Mouse (Mus musculus) midbrain, embryonic 12.5 days (tissue): Measurements from ENCODE around the gene Hist1h1c. TPM values are rescaled to one million over a fixed set of nuclear protein-coding genes. Genes with fewer than 3 reads are reported as not detected.
A peak's percentile ranks its signal among the peaks of the same experiment; 100 is the strongest.

ENCODE experiments used
- ATAC-seq: fragments of 200-750 bp; cut with Nextera tagmentation; 2 replicates; pipeline ENCODE4 v1.8.0; 2017; ENCODE audit warnings: low read depth, moderate TSS enrichment, moderate library complexity; ENCODE audit not compliant: low FRiP score
- H3K27ac ChIP-seq: fragments of 300-500 bp; sonication (generic); replicated peaks from 2 replicates; pipeline ENCODE4 v1.5.1; 2016; ENCODE audit warnings: mild to moderate bottlenecking
- H3K27me3 ChIP-seq: fragments of 300-500 bp; sonication (generic); 2 replicates; pipeline ENCODE4 v1.6.1; 2016; ENCODE audit warnings: mild to moderate bottlenecking
- H3K36me3 ChIP-seq: fragments of 300-500 bp; sonication (generic); 2 replicates; pipeline ENCODE4 v1.6.1; 2016
- H3K4me1 ChIP-seq: fragments of 300-500 bp; sonication (generic); 2 replicates; pipeline ENCODE4 v1.6.1; 2016
- H3K4me2 ChIP-seq: fragments of 300-500 bp; sonication (generic); replicated peaks from 2 replicates; pipeline ENCODE4 v1.6.1; 2016; ENCODE audit warnings: mild to moderate bottlenecking, moderate library complexity
- H3K4me3 ChIP-seq: fragments of 300-500 bp; sonication (generic); 2 replicates; pipeline ENCODE4 v1.5.1; 2016; ENCODE audit warnings: mild to moderate bottlenecking
- H3K9ac ChIP-seq: fragments of 300-500 bp; sonication (generic); replicated peaks from 2 replicates; pipeline ENCODE4 v1.6.1; 2016; ENCODE audit warnings: mild to moderate bottlenecking, moderate library complexity
- H3K9me3 ChIP-seq: fragments of 300-500 bp; sonication (generic); 2 replicates; pipeline ENCODE4 v1.6.1; 2016; ENCODE audit warnings: mild to moderate bottlenecking
- WGBS: fragments of 180-500 bp; shearing (Covaris S2); methylation state at CpG from one replicate; pipeline ENCODE4 v1.1.7; 2016; 5-methylcytosine and 5-hydroxymethylcytosine counted together
- polyA plus RNA-seq: library from polyadenylated mRNA; unstranded; fragments of >200 nt; fragmentation: Nextera tagmentation; extraction: Ambion mirVana; gene quantifications from 2 replicates; pipeline ENCODE4 v1.2.1, GENCODE M21; 2016

Gene Hist1h1c
- 13.6 and 14.0 TPM in 2 replicates for polyA plus RNA-seq

DNA sequence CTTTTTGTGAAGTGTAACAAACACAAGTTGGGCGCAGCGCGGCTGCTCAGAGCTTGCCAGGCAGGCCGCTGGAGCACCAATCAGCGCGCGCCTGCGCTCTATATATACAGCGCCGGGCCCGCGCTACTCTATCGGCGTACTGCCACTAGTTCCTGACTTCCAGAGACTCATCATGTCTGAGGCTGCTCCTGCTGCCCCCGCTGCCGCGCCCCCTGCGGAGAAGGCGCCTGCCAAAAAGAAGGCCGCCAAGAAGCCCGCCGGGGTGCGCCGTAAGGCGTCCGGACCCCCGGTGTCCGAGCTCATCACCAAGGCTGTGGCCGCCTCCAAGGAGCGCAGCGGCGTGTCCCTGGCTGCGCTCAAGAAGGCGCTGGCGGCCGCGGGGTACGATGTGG lies at the start of gene Hist1h1c:
Gene Hist1h1c (plus strand): TSS at position 132 of the 392 bp plus-strand sequence.
- H3K9me3 ChIP-seq = no peaks in the 10 kb centered on the region
- under 1% methylated on average over 37 of the region's 38 CpGs for WGBS
- peak within 1 kb of the TSS; percentile 69 for H3K9ac ChIP-seq
- peak within 1 kb of the TSS; percentile 55 for H3K4me3 ChIP-seq
- H3K27ac ChIP-seq = peak within 1 kb of the TSS; percentile 95
- ATAC-seq = peak; percentile 96
- no peaks in the 10 kb centered on the region for H3K27me3 ChIP-seq
- no peaks in the 10 kb centered on the region for H3K36me3 ChIP-seq
- H3K4me1 ChIP-seq = peaks cover 24% of the 10 kb centered on the region
- H3K4me2 ChIP-seq = peak within 1 kb of the TSS; percentile 95

DNA sequence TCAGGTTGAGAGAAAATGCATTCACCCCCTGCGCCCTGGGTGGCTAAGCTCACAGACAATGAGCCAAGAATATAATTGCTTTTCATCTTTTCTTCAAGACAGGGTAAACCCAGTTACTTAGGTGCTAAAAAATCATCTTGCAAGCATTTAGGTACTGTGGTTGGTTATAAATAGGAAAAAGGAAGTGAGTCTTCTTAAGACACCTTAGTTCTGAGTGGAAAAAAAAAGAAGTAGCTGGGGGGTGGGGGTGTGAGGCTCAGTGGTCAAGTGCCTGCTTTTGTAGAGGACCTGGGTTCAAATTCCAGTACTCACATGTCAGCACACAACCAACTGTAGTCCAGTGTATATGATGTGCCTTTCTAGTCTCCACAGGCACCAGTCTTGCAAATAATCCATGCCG lies 49.7 kb upstream of the Hist1h1c start:
- 91% methylated on average over 2 of the region's 2 CpGs for WGBS
- ATAC-seq = no peak
- H3K4me2 ChIP-seq = no peak overlapping the region
- H3K27me3 ChIP-seq = no peaks in the 10 kb centered on the region
- H3K36me3 ChIP-seq = no peaks in the 10 kb centered on the region
- no peaks in the 10 kb centered on the region for H3K9me3 ChIP-seq
- H3K4me1 ChIP-seq = peaks cover 13% of the 10 kb centered on the region
- H3K9ac ChIP-seq = no peak overlapping the region
- no peak overlapping the region for H3K4me3 ChIP-seq
- no peak overlapping the region for H3K27ac ChIP-seq

DNA sequence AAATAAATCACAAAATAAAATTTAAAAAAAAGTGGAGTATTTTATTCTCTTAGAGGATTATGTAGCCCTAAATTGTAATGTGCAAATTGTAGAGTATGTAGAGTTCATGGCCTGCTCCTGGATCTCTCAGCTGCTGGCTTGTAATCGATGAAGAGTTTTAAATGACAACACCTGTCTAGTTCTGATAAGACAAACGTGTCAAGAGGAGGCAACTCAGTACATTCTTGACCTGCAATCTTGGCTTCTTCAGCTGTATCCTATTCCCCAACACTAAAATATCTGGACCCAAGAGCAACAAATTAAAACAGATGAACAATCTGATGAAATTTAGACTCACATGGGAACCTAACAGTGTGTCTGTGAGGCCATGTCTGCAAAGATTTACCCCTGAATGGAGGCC lies 49.1 kb upstream of the Hist1h1c start:
- Histone ChIP-seq H3K9me3 (no peaks in the 10 kb centered on the region), H3K27ac (no peak overlapping the region), H3K36me3 (no peaks in the 10 kb centered on the region), H3K27me3 (no peaks in the 10 kb centered on the region), H3K9ac (no peak overlapping the region), H3K4me1 (peaks cover 13% of the 10 kb centered on the region), H3K4me2 (no peak overlapping the region), H3K4me3 (no peak overlapping the region)
- WGBS = 89% methylated on average over 2 of the region's 2 CpGs
- ATAC-seq = no peak

DNA sequence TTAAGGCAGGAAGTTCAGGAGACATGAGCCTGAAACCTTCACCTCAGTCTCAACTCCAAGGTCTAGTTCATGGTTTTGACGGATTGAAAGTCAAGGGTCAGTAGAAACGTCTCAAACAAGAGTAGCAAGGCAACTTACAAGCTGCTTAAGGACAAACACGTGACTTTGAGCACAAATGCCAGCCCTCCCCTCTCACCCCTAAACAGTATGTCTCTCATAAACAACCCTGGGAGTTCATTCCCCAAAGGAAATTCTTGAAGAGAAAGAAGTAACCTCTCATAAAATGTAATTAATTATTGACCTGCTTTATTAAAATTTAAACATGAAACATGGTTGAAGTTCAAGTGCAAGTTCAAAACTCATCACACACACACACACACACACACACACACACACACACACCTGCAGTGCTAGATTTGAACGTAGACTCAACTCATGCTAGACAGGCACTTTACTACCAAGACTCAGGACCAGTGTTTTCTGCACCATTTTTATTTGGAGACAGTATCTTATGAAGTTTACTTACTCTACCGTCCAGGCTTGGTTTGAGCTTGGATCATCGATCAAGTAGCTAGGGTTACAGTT lies 44.7 kb upstream of the Hist1h1c start:
- Histone ChIP-seq H3K4me3 (no peak overlapping the region), H3K27ac (no peak overlapping the region), H3K36me3 (no peaks in the 10 kb centered on the region), H3K9ac (no peak overlapping the region), H3K4me1 (0 out of 2 replicates have a peak, but pooled peaks cover 5% of the 10 kb centered on the region), H3K27me3 (no peaks in the 10 kb centered on the region), H3K4me2 (no peak overlapping the region), H3K9me3 (no peaks in the 10 kb centered on the region)
- no peak for ATAC-seq
- WGBS = 88% methylated on average over 6 of the region's 6 CpGs

DNA sequence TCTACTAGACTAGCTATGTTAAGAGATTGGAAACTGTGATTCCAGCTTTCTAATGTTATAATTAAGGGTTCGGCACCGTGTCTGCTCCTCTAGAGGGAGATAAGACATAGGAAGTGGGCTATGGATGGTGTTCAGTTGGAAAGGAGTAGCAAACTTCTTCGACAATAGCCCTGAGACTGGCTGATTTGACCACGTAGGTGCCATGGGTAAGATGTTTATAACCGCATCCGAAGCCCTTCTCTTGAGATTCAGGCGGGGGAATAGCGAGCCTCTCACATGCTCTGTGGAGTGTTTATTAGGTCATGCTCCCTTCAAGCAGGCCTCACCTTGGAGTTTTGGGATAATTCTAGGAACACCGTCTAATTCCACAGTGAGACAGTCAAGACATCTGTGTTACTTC lies 43.7 kb upstream of the Hist1h1c start:
- H3K36me3 ChIP-seq = no peaks in the 10 kb centered on the region
- H3K4me3 ChIP-seq = no peak overlapping the region
- H3K9ac ChIP-seq = no peak overlapping the region
- whole genome bisulfite sequencing = 93% methylated on average over 9 of the region's 9 CpGs
- H3K27ac ChIP-seq = no peak overlapping the region
- no peaks in the 10 kb centered on the region for H3K9me3 ChIP-seq
- no peak overlapping the region for H3K4me2 ChIP-seq
- H3K4me1 ChIP-seq = 0 out of 2 replicates have a peak, but pooled peaks cover 5% of the 10 kb centered on the region
- no peak for ATAC-seq
- H3K27me3 ChIP-seq = no peaks in the 10 kb centered on the region

DNA sequence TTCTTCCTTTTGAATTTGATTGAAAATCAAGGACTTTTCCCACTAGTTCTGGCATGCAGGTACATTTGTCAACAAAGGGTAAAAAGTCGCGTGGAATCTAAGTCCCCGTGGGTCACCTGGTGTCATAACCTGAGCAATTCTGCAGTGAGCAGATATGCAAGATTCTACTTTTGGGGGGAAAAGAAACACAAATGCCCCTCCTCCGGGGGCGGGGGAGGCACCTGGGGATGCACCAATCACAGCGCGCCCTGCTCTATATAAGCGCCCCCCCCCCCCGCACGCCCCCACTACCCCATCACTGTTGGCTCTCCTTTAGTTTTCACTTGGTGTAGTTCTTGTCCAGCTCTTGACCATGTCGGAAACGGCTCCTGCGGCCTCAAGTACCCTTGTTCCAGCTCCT lies 43.1 kb upstream of the Hist1h1c start, which contains the start of gene Hist1h1t:
Gene Hist1h1t (plus strand): TSS at position 301 of the 400 bp plus-strand sequence.
- H3K4me3 ChIP-seq = no peak within 1 kb of the TSS
- no peaks in the 10 kb centered on the region for H3K27me3 ChIP-seq
- 0 out of 2 replicates have a peak, but pooled peaks cover 5% of the 10 kb centered on the region for H3K4me1 ChIP-seq
- no peak for ATAC-seq
- H3K9ac ChIP-seq = no peak within 1 kb of the TSS
- no peak within 1 kb of the TSS for H3K4me2 ChIP-seq
- H3K9me3 ChIP-seq = no peaks in the 10 kb centered on the region
- no peaks in the 10 kb centered on the region for H3K36me3 ChIP-seq
- 45% methylated on average over 10 of the region's 13 CpGs for whole genome bisulfite sequencing
- no peak within 1 kb of the TSS for H3K27ac ChIP-seq

DNA sequence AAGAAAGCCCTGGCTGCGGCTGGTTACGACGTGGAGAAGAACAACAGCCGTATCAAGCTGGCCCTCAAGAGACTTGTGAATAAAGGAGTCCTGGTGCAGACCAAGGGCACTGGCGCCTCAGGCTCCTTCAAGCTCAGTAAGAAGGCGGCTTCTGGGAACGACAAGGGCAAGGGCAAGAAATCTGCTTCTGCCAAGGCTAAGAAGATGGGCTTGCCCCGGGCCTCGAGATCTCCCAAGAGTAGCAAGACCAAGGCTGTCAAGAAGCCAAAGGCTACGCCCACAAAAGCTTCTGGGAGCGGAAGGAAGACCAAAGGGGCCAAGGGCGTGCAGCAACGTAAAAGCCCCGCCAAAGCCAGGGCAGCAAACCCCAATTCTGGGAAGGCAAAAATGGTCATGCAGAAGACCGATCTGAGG lies 42.5 kb upstream of the Hist1h1c start:
- Histone ChIP-seq H3K9me3 (no peaks in the 10 kb centered on the region), H3K4me2 (no peak overlapping the region), H3K9ac (no peak overlapping the region), H3K27me3 (no peaks in the 10 kb centered on the region), H3K4me3 (no peak overlapping the region), H3K36me3 (no peaks in the 10 kb centered on the region), H3K4me1 (0 out of 2 replicates have a peak, but pooled peaks cover 5% of the 10 kb centered on the region), H3K27ac (no peak overlapping the region)
- 63% methylated on average over 15 of the region's 15 CpGs for WGBS
- no peak for ATAC-seq

DNA sequence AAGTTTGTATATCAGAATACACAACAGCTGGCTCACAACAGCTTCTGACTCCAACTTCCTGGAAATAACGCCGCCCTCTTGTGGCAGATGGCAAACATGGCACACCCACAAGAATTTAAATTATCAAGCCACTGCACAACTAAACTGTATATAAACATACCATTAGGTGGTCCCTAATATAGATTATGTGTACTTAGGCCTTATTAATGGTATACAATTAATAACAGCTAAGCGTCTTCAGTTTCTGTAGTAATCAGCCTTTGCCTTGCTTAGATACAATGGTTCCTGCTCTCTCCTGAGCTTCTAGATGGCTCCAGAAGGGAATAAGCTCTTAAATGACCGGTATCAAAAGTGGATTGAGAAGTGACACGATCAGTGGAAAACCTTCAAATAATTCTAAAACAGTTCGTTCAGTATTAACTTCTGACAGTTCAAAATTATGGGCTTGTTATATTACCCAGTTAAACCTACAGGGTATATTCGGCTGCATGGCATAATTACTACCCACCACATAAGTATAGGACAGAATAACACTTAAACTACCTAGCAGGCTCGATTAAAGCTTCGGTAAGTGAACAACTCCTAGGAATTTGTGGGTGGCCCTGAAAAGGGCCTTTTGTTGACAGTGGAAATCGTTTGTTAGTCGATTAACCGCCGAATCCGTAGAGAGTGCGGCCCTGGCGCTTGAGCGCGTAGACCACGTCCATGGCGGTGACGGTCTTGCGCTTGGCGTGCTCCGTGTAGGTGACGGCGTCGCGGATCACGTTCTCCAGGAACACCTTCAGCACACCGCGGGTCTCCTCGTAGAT lies 40.9 kb upstream of the Hist1h1c start:
- no peaks in the 10 kb centered on the region for H3K36me3 ChIP-seq
- 0 out of 2 replicates have a peak, but pooled peaks cover 5% of the 10 kb centered on the region for H3K4me1 ChIP-seq
- H3K9ac ChIP-seq = peak overlapping the region; percentile 65
- no peaks in the 10 kb centered on the region for H3K27me3 ChIP-seq
- H3K9me3 ChIP-seq = no peaks in the 10 kb centered on the region
- peak; percentile 53 for ATAC-seq
- WGBS = under 1% methylated on average over 27 of the region's 32 CpGs
- peak overlapping the region; percentile 77 for H3K4me2 ChIP-seq
- peak overlapping the region; percentile 92 for H3K27ac ChIP-seq
- H3K4me3 ChIP-seq = peak overlapping the region; percentile 47

DNA sequence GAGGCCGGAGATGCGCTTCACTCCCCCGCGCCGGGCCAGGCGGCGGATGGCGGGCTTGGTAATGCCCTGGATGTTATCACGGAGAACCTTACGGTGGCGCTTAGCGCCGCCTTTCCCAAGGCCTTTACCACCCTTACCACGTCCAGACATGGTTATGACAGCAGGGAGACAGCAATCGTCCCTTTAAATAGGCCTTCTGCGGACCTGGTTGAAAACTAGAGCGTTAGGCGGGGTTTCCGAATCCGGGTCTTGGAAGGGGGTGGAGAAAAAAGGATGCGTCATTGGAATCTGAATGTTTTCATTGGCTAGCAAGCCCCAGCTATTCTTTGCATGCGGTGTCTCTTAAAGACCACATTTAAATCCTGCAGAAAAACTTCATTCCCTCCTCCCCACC lies 40.3 kb upstream of the Hist1h1c start, which contains the start of gene Hist1h4c:
Gene Hist1h4c (minus strand): TSS at position 155 of the 394 bp plus-strand sequence.
- Histone ChIP-seq H3K27me3 (no peaks in the 10 kb centered on the region), H3K4me1 (0 out of 2 replicates have a peak, but pooled peaks cover 5% of the 10 kb centered on the region), H3K4me2 (peak within 1 kb of the TSS; percentile 77), H3K9ac (peak within 1 kb of the TSS; percentile 65), H3K27ac (peak within 1 kb of the TSS; percentile 92), H3K9me3 (no peaks in the 10 kb centered on the region), H3K4me3 (peak within 1 kb of the TSS; percentile 47), H3K36me3 (no peaks in the 10 kb centered on the region)
- ATAC-seq = peak; percentile 95
- 0% methylated on average over 18 of the region's 22 CpGs for WGBS

DNA sequence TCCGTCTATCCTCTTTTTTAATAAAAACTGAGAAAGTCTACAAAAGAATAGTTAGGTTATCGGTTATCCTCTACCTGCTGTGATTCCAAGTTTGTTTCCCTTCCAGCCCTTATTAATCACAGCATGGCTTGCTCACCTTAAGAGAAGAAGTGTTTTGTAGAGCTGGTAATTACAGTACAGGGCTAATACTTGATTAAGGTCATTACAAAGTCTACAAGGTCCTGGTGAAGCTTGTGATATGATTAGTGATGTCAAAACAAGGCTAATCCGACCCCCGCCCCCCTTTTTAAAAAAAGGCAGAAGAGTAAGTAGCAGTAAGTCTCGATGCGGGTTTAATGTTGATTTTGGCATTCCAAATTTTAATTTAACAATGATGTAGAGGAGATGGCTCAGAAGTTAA lies 39.6 kb upstream of the Hist1h1c start:
- Histone ChIP-seq H3K27ac (peak overlapping the region; percentile 92), H3K4me1 (0 out of 2 replicates have a peak, but pooled peaks cover 5% of the 10 kb centered on the region)
- WGBS = 56% methylated on average over 6 of the region's 6 CpGs

DNA sequence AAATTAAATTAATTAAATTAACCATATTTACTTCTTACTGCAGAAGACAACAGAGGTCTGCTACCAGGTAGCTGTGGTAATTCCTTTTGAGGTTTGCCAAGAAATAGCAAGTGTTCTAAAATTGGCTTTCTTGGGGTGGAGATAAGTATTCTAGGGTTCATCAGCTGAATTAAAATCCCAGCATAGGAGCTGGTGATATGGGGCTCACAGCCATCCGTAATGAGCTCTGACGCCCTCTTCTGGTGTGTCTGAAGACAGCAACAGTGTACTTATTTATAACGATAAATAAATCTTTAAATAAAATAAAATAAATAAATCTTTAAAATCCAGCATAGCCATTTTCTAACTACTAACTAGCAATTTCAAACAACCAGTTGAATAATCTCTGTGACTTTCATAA lies 38.8 kb upstream of the Hist1h1c start:
- Histone ChIP-seq H3K27ac (no peak overlapping the region), H3K4me1 (0 out of 2 replicates have a peak, but pooled peaks cover 5% of the 10 kb centered on the region), H3K4me3 (no peak overlapping the region), H3K9ac (no peak overlapping the region), H3K9me3 (no peaks in the 10 kb centered on the region), H3K36me3 (no peaks in the 10 kb centered on the region), H3K27me3 (no peaks in the 10 kb centered on the region), H3K4me2 (no peak overlapping the region)
- ATAC-seq = no peak
- 74% methylated on average over 3 of the region's 3 CpGs for WGBS

More for the DNA sequence above, 39.6 kb upstream of the Hist1h1c start:
- no peak overlapping the region for H3K9ac ChIP-seq
- H3K9me3 ChIP-seq = no peaks in the 10 kb centered on the region
- no peaks in the 10 kb centered on the region for H3K36me3 ChIP-seq
- H3K4me3 ChIP-seq = no peak overlapping the region; the same call in 1 of the 2 replicates
- H3K27me3 ChIP-seq = no peaks in the 10 kb centered on the region
- no peak for ATAC-seq
- peak overlapping the region; percentile 77; the same call in 1 of the 2 replicates for H3K4me2 ChIP-seq
